Mouse (Mus musculus): ENCODE data around the gene Cd4. TPM values are rescaled to one million over a fixed set of nuclear protein-coding genes. Genes with fewer than 3 reads are reported as not detected.

Cd4 gene
- polyA plus RNA-seq, 1 experiment = 0.64 TPM

DNA sequence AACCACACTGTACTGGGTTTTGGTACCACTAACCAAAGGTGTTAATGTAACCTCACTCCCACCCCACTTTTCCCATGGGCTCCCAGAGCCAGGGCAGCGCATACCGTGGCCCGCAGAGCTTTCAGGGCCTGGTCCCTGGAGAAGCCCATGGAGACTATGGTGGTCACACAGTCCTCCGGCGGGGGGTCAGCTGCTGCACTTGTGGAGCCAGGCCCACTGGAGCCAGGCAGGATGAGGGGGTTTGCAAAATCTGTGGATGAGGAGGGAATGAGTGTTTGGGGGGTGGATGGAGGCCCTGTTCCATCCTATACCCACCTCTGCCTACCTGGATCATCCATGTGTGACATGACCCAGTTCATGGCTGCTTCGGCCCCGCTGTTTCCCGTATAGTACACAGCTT lies 70.5 kb downstream of the Cd4 start:
- DNase-seq (ENCODE audit: extremely low spot score in 1 of 2, low spot score in 1 of 2) = no peak

DNA sequence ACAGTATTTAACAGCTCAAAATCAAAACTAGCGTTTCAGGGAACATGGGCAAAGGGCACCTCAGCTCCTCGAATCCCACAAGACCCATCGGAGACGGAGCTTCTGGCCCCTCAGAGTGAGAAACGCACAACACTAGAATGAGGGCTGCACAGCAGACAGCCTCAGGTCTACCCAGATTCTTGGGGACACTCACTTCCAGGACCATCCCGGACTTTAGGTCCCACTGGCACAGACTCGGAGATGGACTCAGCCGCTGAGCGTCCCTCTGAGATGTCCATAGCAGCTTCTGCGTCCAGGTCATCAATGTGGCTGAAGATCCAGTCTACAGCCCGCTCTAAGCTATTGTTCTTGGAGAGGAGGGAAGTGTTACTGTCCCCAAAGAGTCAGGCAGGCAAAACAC lies 70.9 kb downstream of the Cd4 start:
- DNase-seq (ENCODE audit: extremely low spot score in 1 of 2, low spot score in 1 of 2) = no peak

DNA sequence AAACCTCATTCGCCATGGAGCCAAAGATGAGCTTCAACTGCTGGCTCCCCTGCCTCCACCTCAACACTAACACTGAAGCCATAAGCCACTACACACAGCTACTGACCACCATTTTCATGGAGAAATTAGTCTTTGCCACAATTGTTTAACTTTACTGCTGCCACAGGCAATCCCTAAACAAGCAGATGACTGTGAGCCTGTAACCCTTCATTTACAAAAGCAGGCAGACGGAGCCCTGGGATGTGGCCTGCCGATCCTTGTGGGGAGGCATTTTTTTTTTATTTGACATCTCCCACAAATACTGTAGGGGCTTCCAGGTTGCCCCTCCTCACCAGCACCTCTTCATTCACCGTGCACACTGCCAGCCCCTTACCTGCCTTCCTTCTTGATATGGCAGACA lies 71.4 kb downstream of the Cd4 start:
- DNase-seq (ENCODE audit: extremely low spot score in 1 of 2, low spot score in 1 of 2) = no peak

DNA sequence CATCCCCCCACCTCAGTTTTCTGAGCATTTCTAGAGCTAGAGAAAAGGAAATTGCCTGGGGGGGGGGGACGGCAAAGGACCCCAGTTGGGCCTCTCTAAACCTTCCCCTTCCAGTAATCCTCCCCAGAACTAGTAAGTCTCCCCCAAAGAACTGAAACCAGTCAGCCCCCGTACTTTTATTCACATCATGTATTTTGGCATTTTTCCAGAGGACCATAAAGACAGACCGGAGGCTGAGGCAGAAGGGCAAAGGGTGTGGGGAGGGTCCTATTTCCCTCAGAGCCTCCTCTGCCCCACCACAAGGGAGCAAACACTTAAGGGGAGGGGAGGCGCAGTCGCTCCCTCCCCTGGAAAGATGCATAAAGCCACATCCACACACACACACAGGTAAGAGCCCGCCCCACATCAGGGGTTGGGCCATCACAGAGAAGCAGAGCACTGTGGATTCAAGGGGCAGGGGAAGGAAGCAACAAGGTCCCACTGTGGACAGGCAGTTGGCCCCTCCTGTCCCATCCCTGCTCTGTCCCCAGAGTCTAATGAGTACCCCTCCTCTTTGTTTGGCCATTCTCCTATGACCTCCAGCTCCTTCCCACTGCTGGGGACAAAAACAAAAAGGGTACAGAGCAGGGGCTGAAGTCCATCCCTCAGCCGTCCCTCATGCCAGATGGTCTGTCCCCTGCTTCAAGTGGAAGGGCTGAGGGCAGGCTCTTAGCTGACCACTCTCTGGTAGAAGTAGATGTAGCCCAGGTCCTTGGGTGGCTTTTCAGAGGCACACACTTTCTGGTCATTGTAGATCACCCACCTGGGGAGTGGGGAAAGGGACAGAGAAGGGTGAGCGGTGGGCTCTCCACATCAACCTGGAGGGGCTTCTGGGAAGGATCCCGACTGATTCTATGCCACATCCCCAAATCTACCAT lies 72.9 kb downstream of the Cd4 start:
- no peak for DNase-seq (ENCODE audit: extremely low spot score in 1 of 2, low spot score in 1 of 2)

Other genes with a start within 250 kb of the Cd4 start
- gene Lpcat3, start 225.2 kb downstream of the Cd4 start, polyA plus RNA-seq (2012; rRNA removed) = 43.0 and 45.9 TPM in 2 replicates
- gene Emg1, start 176.0 kb downstream of the Cd4 start, polyA plus RNA-seq (2012; rRNA removed) = 62.4 and 68.0 TPM in 2 replicates
- 107 and 108 TPM in 2 replicates for gene Phb2, start 175.9 kb downstream of the Cd4 start, polyA plus RNA-seq (2012; rRNA removed)
- 5.1 and 7.1 TPM in 2 replicates for gene Ptpn6, start 149.5 kb downstream of the Cd4 start, polyA plus RNA-seq (2012; rRNA removed)
- 383 and 401 TPM in 2 replicates for gene Grcc10, start 146.8 kb downstream of the Cd4 start, polyA plus RNA-seq (2012; rRNA removed)
- gene Gm45234, start 132.2 kb downstream of the Cd4 start, polyA plus RNA-seq (2012; rRNA removed) = not detected in 2 replicates
- gene Atn1, start 131.7 kb downstream of the Cd4 start, polyA plus RNA-seq (2012; rRNA removed) = 75.6 and 84.2 TPM in 2 replicates
- 822 and 850 TPM in 2 replicates for gene Eno2, start 118.5 kb downstream of the Cd4 start, polyA plus RNA-seq (2012; rRNA removed)
- gene Lrrc23, start 108.5 kb downstream of the Cd4 start, polyA plus RNA-seq (2012; rRNA removed) = 5.0 and 7.6 TPM in 2 replicates
- gene Spsb2, start 79.6 kb downstream of the Cd4 start, polyA plus RNA-seq (2012; rRNA removed) = 7.0 and 7.3 TPM in 2 replicates
- 861 and 922 TPM in 2 replicates for gene Tpi1, start 73.9 kb downstream of the Cd4 start, polyA plus RNA-seq (2012; rRNA removed)
- 133 and 147 TPM in 2 replicates for gene Usp5, start 58.7 kb downstream of the Cd4 start, polyA plus RNA-seq (2012; rRNA removed)
- 2.2 and 2.8 TPM in 2 replicates for gene Cdca3, start 58.7 kb downstream of the Cd4 start, polyA plus RNA-seq (2012; rRNA removed)
- gene Gnb3, start 47.9 kb downstream of the Cd4 start, polyA plus RNA-seq (2012; rRNA removed) = 0.50 and 0.53 TPM in 2 replicates
- gene P3h3, start 30.5 kb downstream of the Cd4 start, polyA plus RNA-seq (2012; rRNA removed) = 80.2 and 83.2 TPM in 2 replicates
- 190 and 200 TPM in 2 replicates for gene Gpr162, start 24.2 kb downstream of the Cd4 start, polyA plus RNA-seq (2012; rRNA removed)
- gene Lag3, start 23.5 kb upstream of the Cd4 start, polyA plus RNA-seq (2012; rRNA removed) = 5.9 and 6.0 TPM in 2 replicates
- gene Ptms, start 31.9 kb upstream of the Cd4 start, polyA plus RNA-seq (2012; rRNA removed) = 1,541 and 1,645 TPM in 2 replicates
- 689 and 754 TPM in 2 replicates for gene Mlf2, start 43.2 kb upstream of the Cd4 start, polyA plus RNA-seq (2012; rRNA removed)
- 261 and 265 TPM in 2 replicates for gene Cops7a, start 77.3 kb upstream of the Cd4 start, polyA plus RNA-seq (2012; rRNA removed)
- 181 and 198 TPM in 2 replicates for gene Pianp, start 108.5 kb upstream of the Cd4 start, polyA plus RNA-seq (2012; rRNA removed)
- 49.5 and 54.7 TPM in 2 replicates for gene Zfp384, start 120.9 kb upstream of the Cd4 start, polyA plus RNA-seq (2012; rRNA removed)
- gene Ing4, start 151.5 kb upstream of the Cd4 start, polyA plus RNA-seq (2012; rRNA removed) = 70.8 and 74.9 TPM in 2 replicates
- gene Acrbp, start 161.5 kb upstream of the Cd4 start, polyA plus RNA-seq (2012; rRNA removed) = 23.0 and 23.9 TPM in 2 replicates
- gene Lpar5, start 179.7 kb upstream of the Cd4 start, polyA plus RNA-seq (2012; rRNA removed) = 0.94 and 1.4 TPM in 2 replicates
- gene Chd4, start 207.8 kb upstream of the Cd4 start, polyA plus RNA-seq (2012; rRNA removed) = 91.3 and 103 TPM in 2 replicates
- gene Nop2, start 243.7 kb upstream of the Cd4 start, polyA plus RNA-seq (2012; rRNA removed) = 22.0 and 22.3 TPM in 2 replicates

Measured in frontal cortex, adult 2 months (tissue).